Mouse (Mus musculus) megakaryocyte, embryonic 14.5 days (primary cell): ENCODE results near the gene Nubpl. TPM values are rescaled to one million over a fixed set of nuclear protein-coding genes. Genes with fewer than 3 reads are reported as not detected.
"Not testable (repeated sequence)": the region's sequence is repeated elsewhere in the genome, so short reads cannot be mapped to it uniquely, and the experiment has no call there.

ENCODE experiments used
- H3K27me3 ChIP-seq: replicated peaks from 2 replicates; pipeline ENCODE3; 2012; ENCODE audit warnings: inconsistent platforms
- H3K36me3 ChIP-seq: replicated peaks from 2 replicates; pipeline ENCODE3; 2012; ENCODE audit warnings: low read length, inconsistent platforms, mixed read lengths
- H3K4me1 ChIP-seq: 2 replicates; pipeline ENCODE4 v1.6.1; 2012; ENCODE audit warnings: inconsistent platforms
- H3K4me3 ChIP-seq: replicated peaks from 2 replicates; pipeline ENCODE3; 2012; ENCODE audit warnings: moderate library complexity, mild to moderate bottlenecking, inconsistent platforms
- H3K9me3 ChIP-seq: 2 replicates; pipeline ENCODE4 v1.6.1; 2012; ENCODE audit warnings: inconsistent platforms
- FLI1 ChIP-seq: IDR thresholded peaks from 2 replicates; pipeline ENCODE4 v1.6.1; 2012; ENCODE audit warnings: low read length, inconsistent platforms, mixed read lengths
- GATA1 ChIP-seq: IDR thresholded peaks from 3 replicates; pipeline ENCODE4 v1.6.1; 2012; ENCODE audit warnings: mixed read lengths, low read length, inconsistent platforms, borderline replicate concordance
- polyA plus RNA-seq: library from polyadenylated mRNA; stranded (reverse); fragments of >175 nt; gene quantifications from 2 replicates; pipeline ENCODE4 v1.2.3, GENCODE M21; 2012; ENCODE audit warnings: low replicate concordance; ENCODE audit not compliant: insufficient read depth

Nubpl gene
- polyA plus RNA-seq, 1 experiment, result 4.2 TPM

GRCm38 (mm10) chr12:52224954-52225353 lies 127.4 kb downstream of the Nubpl start:
- H3K27me3 ChIP-seq, result no peaks in the 10 kb centered on the region
- peaks cover 27% of the 10 kb centered on the region for H3K4me1 ChIP-seq
- H3K4me3 ChIP-seq, result no peak overlapping the region
- H3K36me3 ChIP-seq, result no peaks in the 10 kb centered on the region
- no peak for TF ChIP-seq GATA1
- no peak for TF ChIP-seq FLI1
- no peaks in the 10 kb centered on the region for H3K9me3 ChIP-seq

- no peak overlapping the region for H3K4me3 ChIP-seq
- peaks cover 4% of the 10 kb centered on the region; the same call in 1 of the 2 replicates for H3K9me3 ChIP-seq
- TF ChIP-seq FLI1, result no peak
- TF ChIP-seq GATA1, result no peak
- H3K36me3 ChIP-seq, result no peaks in the 10 kb centered on the region
- H3K4me1 ChIP-seq, result peaks cover 27% of the 10 kb centered on the region
- H3K27me3 ChIP-seq, result no peaks in the 10 kb centered on the region
Observed at GRCm38 (mm10) chr12:52228746-52229145, 131.2 kb downstream of the Nubpl start.

GRCm38 (mm10) chr12:52231929-52232328 lies 134.4 kb downstream of the Nubpl start:
- not testable (repeated sequence) for H3K27me3 ChIP-seq, H3K36me3 ChIP-seq, H3K9me3 ChIP-seq, H3K4me3 ChIP-seq
- H3K4me1 ChIP-seq, result peaks cover 16% of the 10 kb centered on the region

- no peaks in the 10 kb centered on the region for H3K36me3 ChIP-seq
- peaks cover 1% of the 10 kb centered on the region for H3K27me3 ChIP-seq
- no peak overlapping the region for H3K4me3 ChIP-seq
- TF ChIP-seq GATA1 (no peak), FLI1 (no peak)
- H3K9me3 ChIP-seq, result peaks cover 8% of the 10 kb centered on the region; the same call in 1 of the 2 replicates
- peaks cover 3% of the 10 kb centered on the region; the same call in 1 of the 2 replicates for H3K4me1 ChIP-seq
Observed at GRCm38 (mm10) chr12:52242712-52243111, 145.2 kb downstream of the Nubpl start.

- TF ChIP-seq GATA1 (no peak), FLI1 (no peak)
- H3K4me3 ChIP-seq, result no peak overlapping the region
- H3K27me3 ChIP-seq, result peaks cover 1% of the 10 kb centered on the region
- H3K36me3 ChIP-seq, result no peaks in the 10 kb centered on the region
- H3K9me3 ChIP-seq, result no peaks in the 10 kb centered on the region
- peaks cover 4% of the 10 kb centered on the region; the same call in 1 of the 2 replicates for H3K4me1 ChIP-seq
Observed at GRCm38 (mm10) chr12:52247438-52247837, 149.9 kb downstream of the Nubpl start.

GRCm38 (mm10) chr12:52248531-52248930 lies 151.0 kb downstream of the Nubpl start:
- Histone ChIP-seq H3K4me3 (no peak overlapping the region), H3K9me3 (no peaks in the 10 kb centered on the region), H3K4me1 (peaks cover 4% of the 10 kb centered on the region; the same call in 1 of the 2 replicates), H3K27me3 (no peaks in the 10 kb centered on the region), H3K36me3 (no peaks in the 10 kb centered on the region)
- no peak for TF ChIP-seq FLI1
- no peak for TF ChIP-seq GATA1

- Histone ChIP-seq H3K4me1 (no peaks in the 10 kb centered on the region), H3K4me3 (no peak overlapping the region), H3K36me3 (no peaks in the 10 kb centered on the region), H3K27me3 (no peaks in the 10 kb centered on the region), H3K9me3 (no peaks in the 10 kb centered on the region)
- TF ChIP-seq GATA1 (no peak), FLI1 (no peak)
Observed at GRCm38 (mm10) chr12:52254089-52254488, 156.6 kb downstream of the Nubpl start.

- H3K27me3 ChIP-seq, result no peaks in the 10 kb centered on the region
- TF ChIP-seq FLI1 (no peak), GATA1 (no peak)
- H3K4me3 ChIP-seq, result no peak overlapping the region
- H3K36me3 ChIP-seq, result no peaks in the 10 kb centered on the region
- H3K4me1 ChIP-seq, result no peaks in the 10 kb centered on the region
- H3K9me3 ChIP-seq, result peaks cover 5% of the 10 kb centered on the region; the same call in 1 of the 2 replicates
Observed at GRCm38 (mm10) chr12:52268131-52268530, 170.6 kb downstream of the Nubpl start.

- H3K4me3 ChIP-seq, result no peak overlapping the region
- H3K36me3 ChIP-seq, result no peaks in the 10 kb centered on the region
- TF ChIP-seq FLI1 (no peak), GATA1 (no peak)
- H3K4me1 ChIP-seq, result no peaks in the 10 kb centered on the region
- H3K9me3 ChIP-seq, result no peaks in the 10 kb centered on the region
- no peaks in the 10 kb centered on the region for H3K27me3 ChIP-seq
Observed at GRCm38 (mm10) chr12:52272828-52273227, 175.3 kb downstream of the Nubpl start.

GRCm38 (mm10) chr12:52276320-52276719 lies 178.8 kb downstream of the Nubpl start:
- Histone ChIP-seq H3K4me3 (no peak overlapping the region), H3K36me3 (no peaks in the 10 kb centered on the region), H3K9me3 (no peaks in the 10 kb centered on the region), H3K27me3 (no peaks in the 10 kb centered on the region), H3K4me1 (no peaks in the 10 kb centered on the region)
- TF ChIP-seq GATA1 (no peak), FLI1 (no peak)

- no peaks in the 10 kb centered on the region for H3K36me3 ChIP-seq
- no peaks in the 10 kb centered on the region for H3K4me1 ChIP-seq
- no peaks in the 10 kb centered on the region for H3K27me3 ChIP-seq
- H3K4me3 ChIP-seq, result no peak overlapping the region
- no peak for TF ChIP-seq FLI1
- no peak for TF ChIP-seq GATA1
- H3K9me3 ChIP-seq, result no peaks in the 10 kb centered on the region
Observed at GRCm38 (mm10) chr12:52281232-52281631, 183.7 kb downstream of the Nubpl start.
